Mouse (Mus musculus) ES-E14 (cell line): Measurements from ENCODE around the gene Mrm3.

Experiments used
- CHD2 ChIP-seq: IDR thresholded peaks from 2 replicates; pipeline ENCODE4 v1.6.1; 2014; ENCODE audit warnings: mild to moderate bottlenecking, low read depth, low read length, inconsistent platforms
- ZC3H11A ChIP-seq: IDR thresholded peaks from 2 replicates; pipeline ENCODE4 v1.6.1; 2012; ENCODE audit warnings: low read depth, mild to moderate bottlenecking, inconsistent platforms, low read length, borderline replicate concordance

DNA sequence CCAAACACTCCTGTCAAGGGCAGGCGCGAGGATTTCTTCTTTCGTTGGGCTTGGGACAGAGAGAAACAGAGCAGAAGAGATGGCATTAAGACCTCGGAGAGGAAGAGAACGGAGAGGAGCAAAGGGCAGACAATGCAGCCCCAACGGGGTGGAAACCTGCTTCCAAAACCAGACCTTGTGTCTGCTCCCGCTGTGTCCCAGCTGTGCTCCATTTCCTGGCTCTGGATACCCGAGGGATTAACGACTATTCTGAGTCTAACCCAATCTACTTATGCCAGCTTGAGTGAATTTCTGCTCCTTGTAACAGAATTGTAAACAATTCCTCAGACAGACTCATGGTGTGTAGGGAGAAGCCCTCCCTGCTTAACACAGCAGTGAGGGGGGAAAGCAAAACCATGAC, 51.3 kb downstream of the Mrm3 start:
- no peak for TF ChIP-seq ZC3H11A
- no peak for TF ChIP-seq CHD2
